Mouse (Mus musculus) ES-Bruce4 (cell line): ENCODE measurements around the gene Ramp2. TPM values are rescaled to one million over a fixed set of nuclear protein-coding genes. Genes with fewer than 3 reads are reported as not detected.

ENCODE experiments used
- H3K27ac ChIP-seq: 2 replicates; pipeline ENCODE4 v1.5.1; 2012; ENCODE audit warnings: low read length, inconsistent platforms; ENCODE audit not compliant: insufficient read depth
- H3K27me3 ChIP-seq: 2 replicates; pipeline ENCODE4 v1.6.1; 2012; ENCODE audit warnings: mild to moderate bottlenecking, low read length, inconsistent platforms; ENCODE audit not compliant: control insufficient read depth, poor library complexity, insufficient read depth, severe bottlenecking
- H3K36me3 ChIP-seq: 2 replicates; pipeline ENCODE4 v1.6.1; 2012; ENCODE audit warnings: inconsistent platforms, mild to moderate bottlenecking, low read length, moderate library complexity; ENCODE audit not compliant: control insufficient read depth, poor library complexity, insufficient read depth, severe bottlenecking
- H3K4me1 ChIP-seq: one replicate; pipeline ENCODE4 v1.8.1; 2011; ENCODE audit warnings: low read length; ENCODE audit not compliant: control insufficient read depth, insufficient read depth
- H3K4me3 ChIP-seq: 2 replicates; pipeline ENCODE4 v1.5.1; 2011; ENCODE audit warnings: low read depth, mild to moderate bottlenecking, low read length
- H3K9ac ChIP-seq: 2 replicates; pipeline ENCODE4 v1.6.1; 2012; ENCODE audit warnings: low read depth, mild to moderate bottlenecking, inconsistent platforms; ENCODE audit not compliant: poor library complexity, severe bottlenecking
- H3K9me3 ChIP-seq: replicated peaks from 2 replicates; pipeline ENCODE4 v1.6.1; 2012; ENCODE audit warnings: mild to moderate bottlenecking, low read length, inconsistent platforms; ENCODE audit not compliant: control insufficient read depth, poor library complexity, insufficient read depth, severe bottlenecking
- CTCF ChIP-seq: IDR thresholded peaks from one replicate; pipeline ENCODE4 v1.8.1; 2011; ENCODE audit warnings: low read depth, low read length
- EP300 ChIP-seq: IDR thresholded peaks from 2 replicates; pipeline ENCODE4 v1.6.1; 2011; ENCODE audit warnings: low read depth, low read length; ENCODE audit not compliant: insufficient read depth
- POLR2A ChIP-seq: IDR thresholded peaks from one replicate; pipeline ENCODE4 v1.8.1; 2011; ENCODE audit warnings: low read length; ENCODE audit not compliant: insufficient read depth
- polyA plus RNA-seq: library from polyadenylated mRNA; stranded (reverse); fragments of >200 nt; gene quantifications from 2 replicates; pipeline ENCODE4 v1.2.4, GENCODE M21; 2011; ENCODE audit warnings: low read depth; ENCODE audit not compliant: missing spikeins, insufficient read depth, insufficient read length

Gene Ramp2
- polyA plus RNA-seq, 1 experiment: 4.9 TPM

DNA sequence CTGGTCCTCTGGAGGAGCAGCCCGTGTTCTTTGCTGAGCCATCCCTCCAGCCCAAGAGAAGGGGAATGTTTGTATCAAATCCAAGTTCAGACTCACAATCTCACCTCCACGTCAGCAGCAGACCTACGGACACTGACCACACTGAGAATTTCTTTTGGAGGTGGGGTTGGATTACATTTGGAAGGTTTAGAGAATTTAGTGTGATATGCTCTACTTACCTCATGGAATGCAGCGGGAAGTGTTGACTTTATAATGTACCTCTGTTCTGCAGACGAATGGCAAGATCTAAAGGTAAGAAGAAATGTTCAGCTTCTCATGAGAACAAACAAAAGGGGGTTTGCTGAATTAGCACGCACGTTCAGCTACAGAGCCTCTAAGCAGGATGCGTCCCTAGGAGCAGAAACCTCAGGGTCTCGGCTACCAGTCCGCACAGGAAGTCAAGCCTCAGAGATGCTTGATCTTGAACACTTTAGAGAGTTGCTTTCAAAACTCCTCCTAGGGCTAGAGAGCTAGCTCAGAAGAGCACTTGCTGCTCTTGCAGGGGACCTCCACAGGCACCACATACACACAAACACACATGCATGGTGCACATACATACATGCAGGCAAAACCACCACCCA lies 27.3 kb upstream of the Ramp2 start:
- no peak overlapping the region for H3K27ac ChIP-seq
- H3K36me3 ChIP-seq: peaks cover 30% of the 10 kb centered on the region
- H3K4me3 ChIP-seq: no peak overlapping the region
- no peak overlapping the region for H3K9ac ChIP-seq
- no peaks in the 10 kb centered on the region for H3K9me3 ChIP-seq
- no peaks in the 10 kb centered on the region for H3K4me1 ChIP-seq
- H3K27me3 ChIP-seq: no peaks in the 10 kb centered on the region
- TF ChIP-seq CTCF: no peak
- TF ChIP-seq POLR2A: no peak

GRCm38 (mm10) chr11:101220853-101221252 lies 25.0 kb upstream of the Ramp2 start:
- Histone ChIP-seq H3K27ac (no peak overlapping the region), H3K27me3 (no peaks in the 10 kb centered on the region)

GRCm38 (mm10) chr11:101221306-101221986 lies 24.4 kb upstream of the Ramp2 start:
- Histone ChIP-seq H3K9me3 (no peaks in the 10 kb centered on the region), H3K27ac (no peak overlapping the region)

More at GRCm38 (mm10) chr11:101220853-101221252, 25.0 kb upstream of the Ramp2 start:
- H3K36me3 ChIP-seq: peaks cover 13% of the 10 kb centered on the region
- TF ChIP-seq POLR2A (no peak), CTCF (no peak), EP300 (no peak)
- H3K9me3 ChIP-seq: no peaks in the 10 kb centered on the region
- H3K4me1 ChIP-seq: no peaks in the 10 kb centered on the region
- H3K4me3 ChIP-seq: no peak overlapping the region
- H3K9ac ChIP-seq: no peak overlapping the region

GRCm38 (mm10) chr11:101224337-101224736 lies 21.5 kb upstream of the Ramp2 start:
- no peaks in the 10 kb centered on the region for H3K36me3 ChIP-seq
- no peak overlapping the region for H3K27ac ChIP-seq
- H3K9ac ChIP-seq: no peak overlapping the region
- H3K4me3 ChIP-seq: no peak overlapping the region
- H3K27me3 ChIP-seq: no peaks in the 10 kb centered on the region
- TF ChIP-seq CTCF (no peak), POLR2A (no peak)
- H3K4me1 ChIP-seq: no peaks in the 10 kb centered on the region
- H3K9me3 ChIP-seq: no peaks in the 10 kb centered on the region

More at GRCm38 (mm10) chr11:101221306-101221986, 24.4 kb upstream of the Ramp2 start:
- H3K27me3 ChIP-seq: no peaks in the 10 kb centered on the region
- no peak for TF ChIP-seq EP300
- no peak for TF ChIP-seq POLR2A
- no peak for TF ChIP-seq CTCF
- no peaks in the 10 kb centered on the region for H3K4me1 ChIP-seq
- no peak overlapping the region for H3K9ac ChIP-seq
- H3K36me3 ChIP-seq: peaks cover 10% of the 10 kb centered on the region
- H3K4me3 ChIP-seq: no peak overlapping the region

DNA sequence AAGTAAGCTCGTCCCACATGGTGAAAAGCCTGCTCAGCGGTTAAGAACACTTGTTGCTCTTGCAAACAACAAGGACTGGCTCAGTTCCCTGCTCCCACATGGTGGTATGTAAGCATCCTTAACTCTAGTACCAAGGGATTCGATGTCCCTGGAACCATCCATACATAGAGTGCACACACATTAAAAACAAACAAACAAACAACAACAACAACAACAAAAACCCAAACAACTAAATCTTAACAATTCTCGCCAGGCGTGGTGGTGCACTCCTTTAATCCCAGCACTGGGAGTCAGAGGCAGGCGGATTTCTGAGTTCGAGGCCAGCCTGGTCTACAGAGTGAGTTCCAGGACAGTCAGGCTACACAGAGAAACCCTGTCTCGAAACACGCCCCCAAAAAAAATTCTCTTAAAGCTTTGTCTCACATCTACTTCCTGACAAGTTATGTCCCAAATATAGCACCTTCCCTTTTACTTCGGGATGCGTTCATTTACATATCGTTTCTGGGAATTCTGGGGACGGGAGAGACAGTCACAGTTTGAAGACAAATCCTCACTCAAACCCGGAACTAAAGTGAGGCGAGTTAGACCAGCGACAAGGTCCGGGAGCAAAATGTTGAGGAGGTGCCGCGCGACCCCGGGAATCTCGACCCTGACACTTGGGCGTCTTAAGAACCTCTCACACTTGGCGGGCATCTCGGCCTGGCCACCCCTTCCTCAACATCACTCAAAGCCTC lies 20.3 kb upstream of the Ramp2 start:
- Histone ChIP-seq H3K27me3 (no peaks in the 10 kb centered on the region), H3K4me1 (peaks cover 1% of the 10 kb centered on the region), H3K9me3 (no peaks in the 10 kb centered on the region), H3K9ac (peak overlapping the region; percentile 79), H3K27ac (no peak overlapping the region), H3K36me3 (no peaks in the 10 kb centered on the region), H3K4me3 (peak overlapping the region; percentile 68)
- TF ChIP-seq EP300 (no peak), POLR2A (no peak), CTCF (no peak)

GRCm38 (mm10) chr11:101226065-101226701 lies 19.6 kb upstream of the Ramp2 start, which contains the start of gene Ezh1:
Gene Ezh1, minus strand, starts transcription at chr11:101226463.
- H3K9ac ChIP-seq: peak within 1 kb of the TSS; percentile 79
- no peak within 1 kb of the TSS for H3K27ac ChIP-seq
- peak; percentile 51 for TF ChIP-seq CTCF
- TF ChIP-seq EP300: peak; percentile 63; the same call in 1 of the 2 replicates
- TF ChIP-seq POLR2A: no peak
- H3K27me3 ChIP-seq: no peaks in the 10 kb centered on the region
- no peaks in the 10 kb centered on the region for H3K36me3 ChIP-seq
- peak within 1 kb of the TSS; percentile 68 for H3K4me3 ChIP-seq
- peaks cover 1% of the 10 kb centered on the region for H3K4me1 ChIP-seq
- H3K9me3 ChIP-seq: no peaks in the 10 kb centered on the region
